Mouse (Mus musculus): ENCODE measurements around the gene Zfc3h1. TPM values are rescaled to one million over a fixed set of nuclear protein-coding genes. Genes with fewer than 3 reads are reported as not detected.

Gene Zfc3h1
- total and polyA plus RNA-seq, 3 experiments: 40.7 to 51.7 (median 48.7) TPM

- dilution Hi-C loops (cut with MboI; ENCODE audit: extremely low pct_ligation_motif_present, extremely low pct_unique_long_range_greater_than_20kb, low sequenced_read_pairs) (no loop called here), in situ Hi-C loops (cut with MboI; ENCODE audit: low pct_ligation_motif_present, low pct_unique_long_range_greater_than_20kb, low sequenced_read_pairs) (no loop called here)
- H3K4me3 ChIP-seq (replicated peaks in 1 of 3; ENCODE audit: low read depth in 2 of 3, low read length in 2 of 3, poor library complexity in 1 of 3): no peak overlapping the region
- H3K4me1 ChIP-seq (ENCODE audit: control insufficient read depth in 1 of 2, insufficient read depth in 2 of 2): peaks cover 4 to 11% of the 10 kb centered on the region in 2 experiments; a peak in 3 of 4 replicates
- peaks cover 22 to 44% of the 10 kb centered on the region in 2 experiments for H3K36me3 ChIP-seq (replicated peaks in 1 of 2; ENCODE audit: control insufficient read depth in 1 of 2, insufficient read depth in 1 of 2, low read length in 1 of 2)
- no peaks in the 10 kb centered on the region for H3K79me2 ChIP-seq (replicated peaks; ENCODE audit: control insufficient read depth, extremely low read depth, insufficient read depth, poor library complexity, severe bottlenecking)
- H3K27ac ChIP-seq (ENCODE audit: insufficient read depth, low read depth): no peak overlapping the region
- H3K9me3 ChIP-seq (replicated peaks; ENCODE audit: low read length): no peaks in the 10 kb centered on the region
- H3K4me2 ChIP-seq (ENCODE audit: insufficient read depth, low read depth, poor library complexity, severe bottlenecking): no peak overlapping the region
- TF ChIP-seq JUN (IDR thresholded peaks at IDR 0.05; ENCODE audit: insufficient read depth, low read depth, low read length) (no peak), USF2 (conservative IDR thresholded peaks at IDR 0.05; ENCODE audit: low read depth, low read length) (no peak), TBP (conservative IDR thresholded peaks at IDR 0.05; ENCODE audit: low read depth, low read length) (no peak), PAX5 (IDR thresholded peaks at IDR 0.05; ENCODE audit: low read length) (no peak), RAD21 (IDR thresholded peaks at IDR 0.05; ENCODE audit: low read depth, low read length) (no peak), RCOR1 (conservative IDR thresholded peaks at IDR 0.05; ENCODE audit: low read depth, low read length) (no peak)
- H3K27me3 ChIP-seq (replicated peaks): no peaks in the 10 kb centered on the region
- H3K9ac ChIP-seq (ENCODE audit: insufficient read depth, low read depth): no peak overlapping the region
- DNase-seq (ENCODE audit: extremely low read depth): no peak
These were observed 33.9 kb upstream of the Zfc3h1 start for GRCm38 (mm10) chr10:115350810-115351397.

- Histone ChIP-seq H3K4me2 (ENCODE audit: insufficient read depth, low read depth, poor library complexity, severe bottlenecking) (no peak overlapping the region), H3K9me3 (replicated peaks; ENCODE audit: low read length) (no peaks in the 10 kb centered on the region), H3K9ac (ENCODE audit: insufficient read depth, low read depth) (no peak overlapping the region), H3K27ac (ENCODE audit: insufficient read depth, low read depth) (no peak overlapping the region), H3K4me1 (ENCODE audit: control insufficient read depth in 1 of 2, insufficient read depth in 2 of 2) (peaks cover 8 to 15% of the 10 kb centered on the region in 2 experiments), H3K27me3 (replicated peaks) (no peaks in the 10 kb centered on the region), H3K36me3 (replicated peaks in 1 of 2; ENCODE audit: control insufficient read depth in 1 of 2, insufficient read depth in 1 of 2, low read length in 1 of 2) (peaks cover 20 to 47% of the 10 kb centered on the region in 2 experiments), H3K79me2 (replicated peaks; ENCODE audit: control insufficient read depth, extremely low read depth, insufficient read depth, poor library complexity, severe bottlenecking) (no peaks in the 10 kb centered on the region), H3K4me3 (replicated peaks in 1 of 3; ENCODE audit: low read depth in 2 of 3, low read length in 2 of 3, poor library complexity in 1 of 3) (no peak overlapping the region)
- TF ChIP-seq GABPA (IDR thresholded peaks at IDR 0.05; ENCODE audit: insufficient replicate concordance, low read depth, low read length) (no peak), MAFK (IDR thresholded peaks at IDR 0.05; ENCODE audit: insufficient replicate concordance, low read length) (no peak), TBP (conservative IDR thresholded peaks at IDR 0.05; ENCODE audit: low read depth, low read length) (no peak), RAD21 (IDR thresholded peaks at IDR 0.05; ENCODE audit: low read depth, low read length) (no peak), PAX5 (IDR thresholded peaks at IDR 0.05; ENCODE audit: low read length) (no peak), JUN (IDR thresholded peaks at IDR 0.05; ENCODE audit: insufficient read depth, low read depth, low read length) (no peak), EP300 (IDR thresholded peaks at IDR 0.05; ENCODE audit: low read length) (no peak), POLR2A (IDR thresholded peaks at IDR 0.05; ENCODE audit: low read depth, low read length) (no peak), MYC (IDR thresholded peaks at IDR 0.05; ENCODE audit: low read depth, low read length) (no peak), ETS1 (conservative IDR thresholded peaks at IDR 0.05; ENCODE audit: low read depth, low read length) (no peak), MXI1 (IDR thresholded peaks at IDR 0.05; ENCODE audit: low read depth, low read length) (no peak), ZKSCAN1 (IDR thresholded peaks at IDR 0.05; ENCODE audit: borderline replicate concordance, low read depth, low read length) (no peak), CHD1 (IDR thresholded peaks at IDR 0.05; ENCODE audit: low read depth, low read length) (no peak), CHD2 (IDR thresholded peaks at IDR 0.05; ENCODE audit: low read length) (no peak), ZC3H11A (IDR thresholded peaks at IDR 0.05; ENCODE audit: low read depth, low read length) (no peak), HCFC1 (IDR thresholded peaks at IDR 0.05; ENCODE audit: low read depth, low read length) (no peak), MEF2A (IDR thresholded peaks at IDR 0.05; ENCODE audit: borderline replicate concordance, low read depth, low read length) (no peak), TCF12 (IDR thresholded peaks at IDR 0.05; ENCODE audit: low read depth, low read length) (no peak), E2F4 (IDR thresholded peaks at IDR 0.05; ENCODE audit: insufficient replicate concordance, low read depth, low read length) (no peak), KAT2A (IDR thresholded peaks at IDR 0.05; ENCODE audit: insufficient replicate concordance, low read length) (no peak)
- dilution Hi-C loops (cut with MboI; ENCODE audit: extremely low pct_ligation_motif_present, extremely low pct_unique_long_range_greater_than_20kb, low sequenced_read_pairs): no loop called here
- in situ Hi-C loops (cut with MboI; ENCODE audit: low pct_ligation_motif_present, low pct_unique_long_range_greater_than_20kb, low sequenced_read_pairs): no loop called here
- DNase-seq (ENCODE audit: extremely low read depth): no peak
These were observed 30.2 kb upstream of the Zfc3h1 start for GRCm38 (mm10) chr10:115354553-115354952.
